Mouse (Mus musculus) right cerebral cortex, postnatal 25 days (tissue): ENCODE measurements at regions not wholly inside any gene's neighbourhood (a gene's known extent, or its start where the extent isn't known, plus 50 kb on each side); places are given as distances from the start of the nearest gene placed in this dataset.
A peak's percentile ranks its signal among the peaks of the same experiment; 100 is the strongest.

Experiments
- DNase-seq: peaks from one replicate; pipeline ENCODE4 v3.0.0; 2022

DNA sequence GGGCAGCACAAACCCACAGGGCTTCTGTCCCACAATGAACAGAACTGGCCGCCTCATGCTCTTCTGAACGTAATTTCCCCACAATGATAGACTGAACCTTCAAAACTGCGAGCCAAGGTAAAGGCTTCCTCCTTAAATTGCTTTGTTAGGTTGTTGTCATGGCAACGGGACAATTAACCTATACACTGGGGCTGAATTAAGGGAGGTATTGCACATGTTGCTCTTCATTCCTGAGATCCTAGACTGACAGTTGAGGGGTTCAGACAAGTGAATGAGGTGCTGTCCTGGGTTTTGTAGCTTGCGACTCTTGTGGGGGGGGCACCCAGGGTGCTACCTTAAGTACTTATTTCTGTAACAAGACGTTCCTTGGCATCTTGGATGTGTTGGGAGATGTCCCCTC is 100.6 kb upstream of the Pmepa1 start:
- no peak for DNase-seq

DNA sequence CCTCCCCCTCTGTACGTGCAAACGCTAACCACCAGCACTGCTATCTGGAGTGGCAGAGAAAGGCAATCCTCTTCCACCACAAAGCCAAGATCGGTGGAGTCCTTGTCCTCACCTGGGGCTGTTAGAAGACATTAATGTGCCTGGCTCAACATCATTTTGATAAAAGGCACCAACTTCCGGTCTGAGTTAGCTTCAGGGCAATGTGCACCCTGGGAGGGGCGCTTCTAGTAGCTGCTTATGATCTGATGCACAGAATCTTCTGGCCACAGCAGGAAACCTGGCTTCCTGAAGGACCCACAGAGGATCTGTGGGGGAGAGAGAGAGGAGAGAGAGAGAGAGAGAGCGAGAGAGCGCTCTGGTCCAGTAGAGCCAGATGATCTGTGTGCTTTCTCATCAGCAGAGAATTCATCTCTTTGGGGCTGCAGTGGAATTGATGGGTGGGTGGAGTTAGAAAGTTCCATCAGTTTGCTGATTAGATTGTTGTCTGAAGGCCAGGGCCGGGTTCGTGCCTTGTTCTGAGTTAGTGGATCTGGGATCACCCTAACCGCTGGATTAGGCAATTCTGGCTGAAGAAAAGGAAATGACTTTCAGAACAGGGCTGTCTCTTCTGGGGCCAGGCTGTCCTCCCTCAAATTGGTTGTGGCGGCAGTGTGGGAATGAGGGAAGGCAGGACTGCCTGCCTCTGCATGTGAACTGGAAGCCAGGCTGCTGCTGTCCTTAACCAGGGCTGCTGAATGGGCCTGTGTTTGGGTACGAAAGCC is 101.3 kb upstream of the Pmepa1 start:
- no peak for DNase-seq

DNA sequence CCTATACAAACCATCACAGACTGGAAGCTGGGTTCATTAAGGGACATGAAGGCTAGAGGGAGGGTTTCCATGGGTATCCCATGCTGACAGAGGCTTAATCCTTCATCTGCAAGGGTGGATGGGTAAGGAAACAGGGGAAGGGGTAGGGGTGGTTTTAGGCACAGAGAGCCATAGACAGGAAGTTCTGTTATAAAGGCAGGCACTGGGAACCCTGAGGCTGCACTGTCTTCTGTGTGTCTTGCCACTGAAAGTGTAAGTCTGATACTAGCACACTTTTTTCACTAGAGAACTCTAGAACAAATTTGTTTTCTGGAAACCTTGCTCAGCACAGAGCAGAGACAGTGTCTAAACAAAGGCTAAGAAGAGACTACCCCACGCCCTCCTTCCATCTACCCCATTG is 103.4 kb upstream of the Pmepa1 start:
- no peak for DNase-seq

DNA sequence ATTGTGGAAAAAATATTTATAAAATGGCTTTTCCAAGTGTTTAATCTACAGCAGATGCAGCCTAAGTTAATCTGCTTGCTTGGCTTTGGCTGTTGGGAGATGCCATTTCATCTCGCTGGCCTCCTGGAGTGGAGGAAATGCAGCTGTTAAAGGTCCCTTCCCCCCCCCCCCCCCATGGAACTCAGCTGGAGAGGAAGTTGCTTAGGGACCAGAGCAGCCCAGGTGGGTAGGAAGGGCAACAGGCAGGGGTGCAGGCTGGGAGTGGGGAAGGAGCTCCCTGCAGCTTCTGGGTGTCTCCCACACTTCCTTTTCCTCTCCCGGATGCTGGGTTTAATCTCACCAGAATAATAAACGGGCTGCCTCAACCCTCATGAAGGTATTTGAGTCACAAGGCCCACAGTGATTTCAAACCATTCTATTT is 104.0 kb upstream of the Pmepa1 start:
- no peak for DNase-seq

DNA sequence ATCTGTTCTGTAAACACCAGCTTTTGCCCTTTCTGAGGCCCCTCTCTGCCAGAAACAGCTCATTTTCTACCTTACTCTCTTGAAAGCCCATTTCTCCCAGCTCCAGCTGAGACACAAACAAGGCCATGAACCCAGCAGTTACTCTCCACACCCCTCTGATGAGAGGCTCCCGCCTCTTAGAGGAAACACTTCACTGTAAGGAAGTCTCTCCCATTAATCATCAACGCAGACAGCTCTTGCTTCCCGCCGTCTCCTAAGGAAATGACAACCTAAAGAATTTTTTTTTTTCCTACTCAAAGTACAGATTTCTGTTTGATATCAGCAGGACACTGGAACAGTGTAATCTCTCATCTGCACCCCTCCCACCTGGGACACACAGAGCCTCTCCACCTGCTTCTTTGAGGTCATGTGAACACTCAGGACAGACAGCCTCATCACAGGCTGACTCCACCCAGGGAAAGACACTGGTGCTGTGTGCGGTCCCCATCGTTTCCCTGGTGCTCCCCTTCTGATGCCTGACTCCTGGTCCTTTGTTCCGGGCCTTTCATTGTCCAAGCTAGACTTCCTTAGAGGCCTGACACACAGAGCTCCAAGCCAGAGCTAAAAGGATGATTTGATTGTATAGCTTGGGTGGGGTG is 106.0 kb upstream of the Pmepa1 start:
- no peak for DNase-seq

DNA sequence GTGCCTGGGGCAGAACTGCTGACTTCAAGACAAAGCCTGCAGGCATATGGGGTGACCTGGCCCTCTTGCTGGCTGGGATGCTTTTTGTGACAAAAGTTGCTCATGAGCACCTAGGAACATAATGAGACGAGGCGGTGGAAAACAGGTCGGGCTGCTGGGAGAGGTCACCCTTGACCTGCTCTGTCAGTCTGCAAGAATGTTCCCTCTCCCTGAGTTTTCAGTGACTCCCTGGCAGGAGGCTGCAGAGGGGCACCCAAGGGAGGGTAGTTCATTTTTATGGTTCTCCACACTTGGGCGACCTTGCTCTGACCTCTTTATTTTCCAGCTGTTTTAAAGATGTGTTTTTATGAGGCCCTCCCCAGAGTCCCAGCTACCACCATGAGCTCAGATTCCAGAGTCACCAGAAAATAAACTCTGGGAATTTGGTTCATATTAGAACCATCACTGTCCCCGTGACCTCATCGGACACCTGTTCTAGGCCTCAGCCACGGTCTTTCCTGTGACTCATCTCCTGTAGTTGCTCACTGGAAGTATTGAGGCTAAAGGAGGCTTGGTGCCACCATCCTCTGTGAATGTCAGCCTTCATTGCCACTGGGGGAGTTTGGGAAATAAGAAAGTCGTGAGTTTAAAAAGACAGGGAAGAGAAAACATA is 108.7 kb upstream of the Pmepa1 start:
- DNase-seq: no peak

DNA sequence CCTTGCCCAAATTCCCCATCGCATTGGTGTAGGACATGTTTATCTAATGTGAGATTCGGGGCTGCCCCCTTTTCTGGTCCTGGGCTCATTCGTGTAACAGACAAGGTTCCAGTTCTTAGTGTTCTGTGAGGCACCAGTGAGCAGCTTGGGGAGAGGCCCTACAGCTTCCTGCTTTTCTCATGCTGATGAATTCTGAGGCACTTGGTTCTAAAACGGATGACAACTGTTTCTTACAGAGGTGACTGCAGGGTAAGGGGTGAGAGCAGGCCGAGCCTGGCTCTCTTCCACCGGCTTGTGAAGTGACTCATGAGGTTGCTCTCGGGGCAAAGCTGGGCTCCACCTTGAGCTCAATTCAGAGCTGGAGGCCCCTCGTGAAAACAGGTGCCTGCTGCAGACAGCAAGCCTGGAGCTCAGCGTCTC is 109.4 kb upstream of the Pmepa1 start:
- DNase-seq: no peak

DNA sequence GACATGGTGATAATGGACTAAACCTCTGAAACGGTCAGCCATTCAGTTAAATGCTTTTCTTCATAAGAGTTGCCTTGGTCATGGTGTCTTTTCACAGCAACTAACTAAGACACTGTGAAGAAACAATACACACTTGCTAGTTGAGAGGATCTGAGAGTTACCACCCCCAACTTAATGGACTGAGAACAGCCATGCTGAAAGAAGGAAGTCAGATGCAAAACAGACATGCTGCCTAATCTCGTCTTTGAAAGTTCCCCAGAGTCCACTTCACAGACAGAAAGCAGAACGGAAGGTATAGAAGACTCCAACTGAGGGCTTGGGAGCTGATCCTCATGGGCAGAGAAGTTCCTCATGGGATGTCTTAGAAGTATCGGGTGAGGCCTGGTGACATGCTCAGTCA is 111.8 kb upstream of the Pmepa1 start:
- no peak for DNase-seq

DNA sequence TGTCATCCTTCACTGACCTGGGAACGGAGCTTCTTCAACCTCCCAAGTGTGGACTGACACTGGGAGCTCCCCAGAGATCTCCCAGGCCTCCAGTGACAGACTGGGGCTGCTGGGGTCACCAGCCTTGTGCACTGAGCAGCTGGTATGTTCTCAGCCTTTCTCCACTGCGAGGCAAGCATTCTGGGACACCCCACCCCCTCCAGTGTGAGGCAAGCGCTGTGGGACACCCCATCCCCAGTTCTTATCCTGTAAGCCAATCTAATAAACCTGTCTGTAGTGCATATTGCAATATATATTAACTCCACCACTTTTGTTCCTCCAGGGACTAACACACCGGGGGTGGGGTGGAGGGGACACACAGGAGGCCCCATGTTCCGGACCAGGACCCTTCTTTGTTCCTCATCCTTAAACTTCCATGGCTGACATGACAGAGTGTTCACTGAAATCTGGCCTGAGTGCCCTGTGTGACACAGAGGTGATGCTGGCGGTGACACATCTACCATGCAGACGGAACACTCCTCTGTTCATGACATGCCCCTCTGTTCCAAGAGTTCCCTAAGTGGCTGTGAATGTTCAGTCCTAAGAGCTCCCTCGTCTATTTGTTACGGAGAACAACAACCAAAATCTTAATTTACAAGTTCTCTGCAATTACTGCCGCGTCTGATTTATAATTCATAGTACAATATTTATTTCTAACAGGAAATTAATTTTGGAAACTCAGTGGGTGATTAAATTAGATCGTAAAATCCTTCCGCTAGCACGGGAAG is 116.4 kb upstream of the Pmepa1 start:
- DNase-seq: no peak

DNA sequence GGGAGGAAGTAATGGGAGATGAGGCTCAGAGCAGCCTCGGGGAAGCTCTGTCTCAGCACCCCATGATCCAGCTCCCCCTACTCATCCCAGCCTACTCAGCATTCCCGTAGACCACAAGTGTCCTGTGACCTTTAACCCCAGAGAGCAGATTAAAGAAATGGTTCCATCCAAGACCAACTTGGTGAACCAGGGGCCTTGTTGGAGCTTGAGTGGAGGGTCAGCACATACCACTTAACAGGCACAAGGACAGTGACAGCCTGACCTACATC is 116.9 kb upstream of the Pmepa1 start:
- DNase-seq: no peak

DNA sequence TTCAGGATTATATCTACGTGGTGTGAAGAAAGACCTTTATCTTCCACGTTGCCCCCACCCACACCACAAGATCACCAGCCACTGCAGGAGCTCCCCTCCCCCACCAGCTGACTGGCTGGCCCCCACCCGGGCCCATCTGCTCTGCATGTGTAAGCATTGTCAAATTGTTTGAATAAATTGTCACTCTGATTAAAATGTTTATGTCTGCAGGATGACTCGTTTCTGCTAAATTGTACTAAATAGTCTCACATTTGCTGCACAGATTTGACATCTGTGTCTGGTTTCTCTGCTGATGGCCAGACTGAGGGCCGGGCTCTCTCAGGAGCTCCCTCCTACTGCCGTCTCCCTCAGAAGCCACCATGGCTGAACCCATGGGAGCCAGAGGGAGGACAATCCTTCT is 119.2 kb upstream of the Pmepa1 start:
- no peak for DNase-seq

DNA sequence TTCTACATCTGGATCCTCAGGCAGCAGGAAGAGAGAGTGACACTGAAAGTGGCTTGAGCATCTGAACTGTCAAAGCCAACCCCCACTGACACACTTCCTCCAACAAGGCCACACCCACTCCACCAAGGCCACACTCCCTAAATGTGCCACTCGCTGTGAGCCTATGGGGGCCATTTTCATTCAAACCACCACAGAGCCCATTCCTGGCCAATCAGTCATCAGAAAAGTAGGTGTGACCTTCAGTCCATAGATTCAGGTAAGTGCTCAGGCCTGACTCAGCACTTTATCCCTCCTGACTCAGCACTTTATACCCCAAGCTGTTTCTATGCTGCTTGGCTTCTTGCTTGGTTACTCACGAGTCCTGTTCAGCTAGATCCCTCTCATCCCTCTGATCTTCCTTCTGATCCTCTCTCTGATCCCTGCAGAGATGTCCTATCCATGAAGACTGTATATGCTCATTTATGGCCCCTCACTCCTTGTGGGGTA is 121.6 kb upstream of the Pmepa1 start:
- no peak for DNase-seq

DNA sequence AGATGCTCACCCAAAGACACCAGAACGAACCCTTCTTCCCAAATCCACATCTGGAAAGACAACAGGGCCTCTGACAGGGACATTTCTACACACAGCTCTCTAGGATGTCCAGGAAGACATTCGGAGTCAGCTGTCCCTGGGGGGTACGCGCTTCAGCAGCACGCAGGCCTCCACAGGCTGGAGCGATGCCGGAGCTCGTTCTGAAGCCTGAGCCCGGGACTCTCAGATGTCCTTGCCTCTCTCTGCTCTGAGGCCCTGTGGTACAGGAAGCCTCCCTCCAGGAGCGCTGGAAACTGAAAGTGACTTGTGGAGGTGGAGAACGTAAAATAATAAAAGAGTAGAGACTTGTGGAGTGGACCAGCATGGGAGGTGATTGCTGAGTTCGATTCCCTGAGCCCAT is 116.8 kb upstream of the 1700021F07Rik start:
- DNase-seq: no peak

DNA sequence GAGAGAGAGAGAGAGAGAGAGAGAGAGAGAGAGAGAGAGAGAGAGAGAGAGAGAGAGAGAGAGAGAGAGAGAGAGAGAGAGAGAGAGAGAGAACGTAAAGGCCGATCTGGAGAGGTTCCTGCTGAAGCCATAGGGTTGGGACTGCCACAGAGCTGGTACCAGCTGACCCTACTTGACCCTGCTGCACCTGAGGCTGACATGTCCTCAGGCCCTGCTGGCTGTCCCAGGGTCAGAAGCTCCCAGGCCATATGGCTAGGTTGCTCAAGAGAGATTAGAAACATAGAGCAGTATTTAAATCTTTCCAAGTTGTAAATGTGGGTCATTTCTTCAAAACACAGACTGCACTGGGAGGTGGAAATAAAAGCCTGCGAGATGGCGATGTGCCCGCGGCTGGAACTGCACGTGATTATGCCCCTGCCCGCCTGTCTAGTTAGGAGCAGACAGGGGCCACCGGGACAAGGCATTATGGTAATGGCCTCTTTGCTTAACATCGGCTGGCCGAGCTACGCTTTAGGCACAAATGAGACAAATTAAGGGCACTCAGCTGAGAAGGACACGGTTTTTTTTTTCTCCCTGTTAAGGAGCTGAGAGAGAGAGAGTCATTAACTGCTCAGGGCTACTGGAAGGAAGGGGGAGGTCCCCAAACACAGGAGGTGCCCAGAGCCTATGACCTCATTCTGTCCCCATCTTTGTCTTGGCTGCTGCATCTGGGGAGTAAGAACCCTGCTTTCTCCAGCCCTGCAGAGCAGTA is 115.9 kb upstream of the 1700021F07Rik start:
- peak; percentile 26 for DNase-seq

DNA sequence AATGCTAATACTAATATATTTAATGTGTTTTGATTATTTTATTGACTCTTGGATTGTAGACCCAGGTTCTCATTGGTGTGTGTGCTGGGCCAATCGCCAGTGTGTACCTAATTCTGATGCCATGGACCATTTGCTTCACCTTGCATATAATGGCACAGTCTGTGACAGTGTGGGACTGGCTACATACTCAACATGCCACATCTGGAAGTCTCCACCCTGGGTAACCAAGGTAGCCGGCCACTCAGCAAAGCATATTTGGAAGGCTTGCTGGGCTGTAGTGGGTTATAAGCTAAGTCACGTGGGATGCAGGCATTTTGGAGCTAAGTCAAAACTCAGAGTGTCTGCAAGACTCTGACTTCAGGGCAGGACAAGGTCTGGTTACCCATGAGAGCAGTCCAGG is 115.3 kb upstream of the 1700021F07Rik start:
- no peak for DNase-seq

DNA sequence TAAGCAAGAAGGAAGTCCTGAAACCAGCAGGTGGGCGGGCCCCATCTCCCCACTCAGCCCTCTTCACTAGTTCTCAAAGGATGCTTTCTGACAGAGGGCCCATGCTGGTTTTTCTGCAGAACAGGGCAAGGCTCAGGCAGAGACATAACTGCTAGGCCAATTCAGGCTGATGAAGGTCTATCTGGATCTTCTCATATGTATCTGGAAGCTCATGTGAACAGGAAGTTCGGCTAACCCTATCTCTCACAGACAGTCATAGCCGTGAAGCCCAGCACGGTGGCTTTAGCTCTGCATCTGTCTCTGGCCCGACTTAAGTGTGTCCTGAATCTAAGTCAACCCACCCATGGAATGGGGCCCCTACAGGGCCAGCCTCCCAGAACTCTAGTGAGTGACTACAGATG is 113.7 kb upstream of the 1700021F07Rik start:
- no peak for DNase-seq

DNA sequence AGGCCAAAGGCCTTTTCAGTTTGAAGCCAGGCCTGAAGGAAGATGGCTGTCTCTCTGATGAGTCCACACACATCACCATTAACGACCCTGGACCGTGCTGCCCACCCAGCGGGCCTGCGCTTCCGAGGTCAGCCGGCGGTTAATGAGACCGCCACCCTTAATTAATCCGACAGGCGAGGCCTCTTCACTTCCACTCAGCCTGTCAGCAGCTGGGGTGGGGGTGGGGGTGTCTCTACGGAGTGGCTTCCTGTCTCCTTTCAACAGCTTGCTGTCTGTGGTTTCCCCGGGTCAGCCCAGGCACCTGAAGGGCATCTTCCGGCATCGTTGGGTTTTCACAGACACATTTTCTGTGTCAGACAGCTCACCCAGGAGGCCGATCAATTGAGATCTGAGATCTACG is 113.0 kb upstream of the 1700021F07Rik start:
- no peak for DNase-seq

DNA sequence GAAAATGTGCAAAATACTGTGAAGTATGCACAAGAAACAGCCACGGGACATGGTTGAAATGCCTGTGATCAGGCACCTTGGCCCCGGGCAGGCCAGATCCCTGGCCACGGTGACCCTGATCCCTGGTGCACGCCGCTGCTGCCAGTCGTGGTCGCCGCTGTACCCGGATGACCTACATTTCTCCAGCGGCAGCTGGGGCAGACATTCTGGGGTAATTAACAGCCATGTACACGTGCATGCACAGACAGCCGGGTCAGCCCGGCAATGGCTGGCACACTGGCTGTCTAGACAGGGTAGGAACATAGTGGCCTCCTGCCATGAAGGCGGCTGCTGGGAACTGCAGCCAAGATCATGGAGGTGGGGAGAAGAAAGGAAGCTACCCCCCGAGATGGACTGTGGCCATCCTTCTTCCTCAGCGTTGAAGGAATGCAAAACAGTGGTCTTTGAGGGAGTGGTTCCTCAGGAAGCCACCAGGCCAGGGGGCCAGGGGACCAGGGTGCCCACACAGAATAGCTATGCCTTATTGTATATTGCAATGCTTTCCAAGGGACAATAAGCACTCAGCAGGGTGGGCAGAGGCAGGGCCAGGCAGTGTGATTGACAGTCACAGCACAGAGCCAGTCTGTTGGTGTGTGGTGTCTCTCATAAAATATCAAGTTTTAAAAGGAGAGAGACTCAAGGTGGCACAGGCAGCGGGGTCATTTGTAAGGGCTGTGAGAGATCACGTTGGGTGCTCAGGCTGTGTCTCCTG is 108.3 kb upstream of the 1700021F07Rik start:
- peak; percentile 22 for DNase-seq

DNA sequence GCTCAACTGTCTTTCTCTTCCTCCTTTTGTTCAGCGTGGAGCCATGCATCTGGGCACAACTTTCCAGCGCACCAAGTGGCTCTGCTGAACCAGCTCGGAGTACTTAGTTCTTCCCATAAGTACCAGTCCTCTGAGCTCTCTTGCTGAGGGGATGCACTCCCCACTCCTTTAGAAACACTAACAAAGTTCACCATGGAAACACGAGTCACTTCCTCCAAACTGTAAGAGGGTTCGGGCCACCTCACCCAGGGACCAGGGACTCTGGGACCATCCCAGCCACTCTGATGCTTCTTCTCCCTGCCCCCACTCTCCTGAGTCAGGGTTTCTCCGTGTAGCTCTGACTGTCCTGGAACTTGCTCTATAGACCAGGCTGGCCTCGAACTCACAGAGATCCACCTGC is 107.0 kb upstream of the 1700021F07Rik start:
- no peak for DNase-seq

DNA sequence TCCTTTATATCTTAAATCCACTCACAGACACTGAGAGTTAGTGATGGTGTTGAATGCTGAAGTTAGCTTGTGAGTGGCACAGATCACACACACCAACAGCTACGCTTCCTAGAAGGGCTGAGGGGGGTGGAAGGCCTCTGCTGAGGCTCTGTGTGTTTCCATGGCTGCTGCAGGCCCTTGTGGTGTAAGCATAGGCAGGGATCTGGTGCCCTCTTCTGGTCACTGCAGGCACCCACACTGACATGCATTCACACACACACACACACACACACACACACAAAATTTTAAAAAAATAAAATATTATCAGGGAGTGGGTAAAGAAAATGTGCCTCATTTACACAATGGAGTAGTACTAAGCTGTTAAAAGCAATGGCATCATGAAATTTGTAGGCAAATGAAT is 105.5 kb upstream of the 1700021F07Rik start:
- DNase-seq: no peak

DNA sequence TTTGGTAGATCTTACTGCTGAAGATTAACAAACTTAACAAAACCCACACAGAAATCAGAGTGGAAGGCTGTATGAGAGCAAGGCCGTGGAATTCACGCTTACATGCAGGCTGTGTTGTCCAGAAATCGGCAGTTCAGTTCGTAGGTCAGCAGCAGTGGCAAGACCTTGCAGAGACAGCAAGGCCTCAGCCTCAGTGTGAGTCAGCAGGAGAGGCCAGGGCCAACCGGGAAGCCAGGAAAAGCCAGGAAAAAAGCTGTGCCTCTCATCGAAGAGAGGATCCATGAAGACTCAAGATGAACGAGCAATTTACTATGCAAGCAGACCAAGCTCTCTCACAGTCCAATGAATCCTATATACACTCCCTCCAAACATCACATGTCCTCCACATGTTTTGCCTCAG is 103.4 kb upstream of the 1700021F07Rik start:
- no peak for DNase-seq

DNA sequence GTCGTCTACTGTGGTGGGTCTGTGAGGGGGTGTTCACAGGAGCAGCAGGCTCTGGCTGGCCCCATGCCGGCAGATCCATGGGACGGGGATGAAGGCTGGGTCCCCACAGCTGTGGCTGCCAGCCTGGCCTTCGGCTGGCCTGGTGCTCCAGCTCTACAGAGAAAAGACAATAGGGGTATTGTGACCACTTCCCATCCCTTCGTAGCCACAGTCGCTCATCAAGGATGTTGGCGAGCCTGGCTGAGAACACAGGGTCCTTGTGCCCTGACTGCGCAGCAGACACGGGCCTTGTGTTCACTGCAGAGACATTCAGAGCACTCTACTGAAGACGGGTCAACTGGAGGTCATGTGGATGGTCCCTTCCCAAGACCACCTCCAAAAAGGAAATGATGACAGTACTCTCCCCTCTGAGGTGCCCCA is 102.4 kb upstream of the 1700021F07Rik start:
- DNase-seq: peak; percentile 23
